Mouse (Mus musculus) inflammation-experienced regulatory T-cells, adult 6 months (primary cell): ENCODE measurements around the gene Rnf217. TPM values are rescaled to one million over a fixed set of nuclear protein-coding genes. Genes with fewer than 3 reads are reported as not detected.

Experiments
- ATAC-seq: one replicate; pipeline ENCODE4 v1.8.0; 2017
- polyA plus RNA-seq, 3 experiments: library from polyadenylated mRNA; unstranded; fragments of 100-300 nt; shearing (Covaris generic); gene quantifications; one replicate each; pipeline ENCODE4 v1.2.1; 2017

Rnf217 gene
- polyA plus RNA-seq, result not detected

DNA sequence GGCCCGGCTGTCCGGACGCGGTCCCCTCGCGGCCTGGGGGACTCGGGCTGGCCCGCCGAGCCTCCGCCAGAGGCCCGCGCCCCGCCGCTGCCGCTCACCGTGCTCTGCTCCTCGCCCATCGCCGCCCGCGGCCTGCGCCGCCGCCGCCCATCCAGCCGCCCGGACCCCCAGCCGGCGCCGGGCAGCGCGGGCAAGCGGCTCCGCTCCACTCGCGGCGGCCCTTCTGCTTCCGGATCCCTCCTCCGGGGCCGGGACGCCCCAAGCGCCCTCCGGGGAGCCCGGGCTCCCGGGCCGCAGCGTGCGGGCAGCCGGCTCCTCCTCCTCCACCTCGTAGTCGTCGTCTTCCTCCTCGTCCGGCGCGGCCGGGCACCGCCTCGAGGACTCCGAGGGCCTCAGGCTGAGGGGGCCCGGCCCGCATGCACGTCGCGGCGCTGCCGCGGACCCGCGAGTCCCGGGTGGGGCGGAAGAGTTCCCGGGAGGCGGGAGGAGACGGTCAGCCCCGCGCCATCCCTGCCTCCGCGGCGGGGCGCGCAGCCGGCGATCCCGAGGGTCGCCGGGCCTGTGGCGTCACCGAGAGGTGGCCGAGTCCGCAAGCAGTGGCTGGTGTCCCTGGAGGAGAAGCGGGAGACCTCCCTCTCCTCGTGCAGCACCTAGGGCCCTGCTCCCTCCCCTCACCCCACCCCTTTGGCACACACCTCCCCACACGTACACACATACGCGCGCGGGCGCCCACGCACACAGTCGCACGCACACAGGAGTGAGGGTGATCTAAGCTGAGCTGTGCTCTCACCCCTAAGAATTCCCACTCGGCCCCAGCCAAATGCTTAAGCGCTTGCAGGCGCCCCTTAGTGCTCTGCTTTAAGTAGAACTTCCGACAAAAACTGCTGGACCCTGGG is at the start of gene Rnf217:
Gene Rnf217 (minus strand): TSS at position 119 of the 896 bp plus-strand sequence.
- no peak for ATAC-seq

DNA sequence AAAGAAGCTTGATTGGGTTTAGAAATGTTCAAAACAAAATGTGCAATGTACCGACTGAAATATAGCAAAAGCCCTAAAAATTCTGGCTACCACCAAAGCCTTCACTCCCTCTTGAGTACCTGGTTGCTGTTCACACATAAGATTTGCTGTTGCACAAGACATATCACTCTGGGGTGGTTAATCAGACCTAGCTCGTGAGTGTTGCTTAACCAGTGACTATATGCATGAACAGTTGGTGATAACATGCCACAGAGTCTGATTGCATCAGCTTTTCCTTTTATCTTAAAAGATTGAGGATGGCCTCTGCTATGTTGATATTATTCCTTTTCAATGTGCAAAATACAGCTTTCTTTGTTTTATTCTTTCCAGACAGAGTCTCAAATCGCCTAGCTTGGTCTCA is 38.3 kb upstream of the Rnf217 start:
- no peak for ATAC-seq

DNA sequence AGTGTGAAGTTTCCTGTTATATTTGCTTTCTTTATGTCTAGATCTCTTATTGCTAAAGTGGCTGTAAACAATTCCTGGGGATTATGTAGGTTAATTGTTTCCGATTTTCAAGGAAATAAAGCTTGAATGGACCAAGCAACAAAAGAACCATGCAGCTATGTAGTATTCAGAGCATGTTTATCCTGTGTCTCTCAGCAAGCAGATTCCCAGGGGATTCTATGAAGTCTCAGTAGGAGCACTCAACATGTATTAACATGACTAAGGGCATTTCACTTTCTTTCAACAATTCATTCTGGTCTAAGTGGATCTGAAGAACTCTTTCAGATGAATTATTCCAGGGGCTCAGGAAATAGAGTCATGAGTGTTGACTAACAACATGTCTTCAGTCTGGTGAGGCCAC is 37.1 kb upstream of the Rnf217 start:
- no peak for ATAC-seq

DNA sequence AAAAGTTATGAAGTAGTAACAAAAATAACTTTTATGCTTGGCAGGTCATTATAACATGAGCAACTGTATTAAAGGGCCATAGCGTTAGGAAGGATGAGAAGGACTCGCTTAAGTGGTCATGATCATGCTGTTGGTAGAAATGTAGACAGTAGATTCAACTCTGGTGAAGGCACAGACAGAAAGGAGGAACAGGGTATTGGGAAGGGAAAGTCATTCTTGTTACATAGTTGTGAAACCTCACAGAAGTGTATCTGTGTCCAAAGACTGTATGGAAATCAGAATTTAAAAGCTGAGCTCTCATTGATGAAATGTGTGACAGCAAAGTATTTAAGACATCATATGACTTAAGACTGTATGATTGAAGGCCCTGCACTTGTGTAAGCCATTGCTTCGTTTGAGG is 26.1 kb upstream of the Rnf217 start:
- ATAC-seq, result no peak

DNA sequence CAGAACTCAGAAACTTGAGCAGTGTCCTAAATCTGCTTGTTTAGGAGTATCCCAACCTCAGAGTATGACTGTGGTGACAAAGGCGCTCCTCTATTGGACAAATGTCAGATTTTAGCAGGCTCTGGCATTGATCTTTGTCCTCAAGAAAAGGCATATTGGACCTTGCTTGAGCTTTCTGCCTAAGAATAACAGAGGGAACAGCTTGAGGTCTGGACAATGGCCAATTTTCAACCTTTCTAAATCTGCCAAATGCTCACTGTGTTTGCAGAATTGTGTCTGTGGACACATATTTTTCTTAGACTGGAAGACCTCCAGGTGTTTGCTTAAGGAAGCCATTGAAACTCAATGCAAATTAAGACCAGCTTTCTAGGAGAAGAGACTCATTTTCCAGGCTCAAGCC is 23.0 kb upstream of the Rnf217 start:
- no peak for ATAC-seq

DNA sequence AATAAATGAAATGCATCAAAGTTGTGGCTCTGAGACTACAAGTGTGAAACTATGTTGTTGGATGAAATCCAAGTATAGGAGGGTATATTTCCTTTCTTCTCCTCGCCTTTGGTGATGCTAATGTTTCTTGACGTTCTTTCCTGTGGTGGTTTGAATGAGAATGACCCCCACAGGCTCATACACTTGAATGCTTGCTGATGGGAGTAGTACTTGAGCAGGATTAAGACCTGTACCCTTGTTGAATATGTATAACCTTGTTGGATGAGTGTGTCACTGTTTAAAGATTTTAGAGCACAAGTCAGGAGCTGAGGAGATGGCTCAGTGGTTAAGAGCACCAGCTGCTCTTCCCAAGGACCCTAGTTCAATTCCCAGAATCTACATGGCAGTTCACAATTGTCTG is 6.4 kb upstream of the Rnf217 start:
- no peak for ATAC-seq

DNA sequence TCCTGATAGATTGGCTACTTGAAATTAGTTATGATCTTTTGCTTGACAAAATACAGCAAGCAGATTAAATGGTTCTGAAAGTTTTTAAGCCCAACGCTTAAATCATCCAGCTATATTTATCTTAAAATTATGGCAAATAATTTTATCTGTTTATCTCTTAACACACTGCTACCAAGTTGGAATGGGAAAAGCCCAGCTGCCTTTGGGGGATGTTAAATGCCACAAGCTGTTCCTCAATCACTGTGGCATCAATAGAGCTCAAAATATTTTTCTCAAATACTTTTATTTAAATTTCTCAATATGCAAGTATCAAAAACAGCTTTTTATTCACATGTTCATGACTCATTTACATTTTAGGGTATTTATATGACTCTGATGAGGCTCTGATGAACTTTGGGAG is 5.1 kb upstream of the Rnf217 start:
- no peak for ATAC-seq

DNA sequence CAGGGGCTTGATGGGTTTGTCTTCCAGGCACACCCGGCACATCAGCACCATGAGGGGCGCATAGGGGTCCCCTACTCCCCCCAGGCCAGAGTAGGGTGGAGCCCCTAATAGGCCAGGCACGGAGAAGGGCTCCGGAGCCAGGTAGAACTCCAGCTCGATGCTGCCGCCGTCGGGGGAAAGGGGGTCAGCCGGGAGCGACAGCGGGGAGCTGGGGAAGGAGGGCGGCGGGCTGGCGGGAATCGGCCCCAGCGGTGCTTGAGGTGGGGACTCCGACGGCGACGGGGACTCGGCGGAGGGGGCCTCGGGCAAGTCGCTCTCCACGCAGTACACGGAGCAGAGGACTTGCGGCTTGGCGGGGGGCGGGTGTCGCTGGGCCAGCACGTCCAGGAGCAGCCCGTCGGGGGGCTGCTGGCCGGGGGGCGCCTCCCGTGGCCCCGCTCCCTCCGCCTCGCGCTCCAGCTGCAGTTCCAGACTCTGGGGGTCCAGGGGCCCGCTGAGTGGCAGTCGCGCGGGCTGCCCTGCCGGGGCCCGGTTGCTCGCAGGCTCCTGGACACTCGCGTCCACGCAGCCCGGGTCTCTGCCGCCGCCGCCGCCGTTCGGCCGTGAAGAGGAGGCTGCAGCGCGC is 431 bp downstream of the Rnf217 start:
- no peak for ATAC-seq

DNA sequence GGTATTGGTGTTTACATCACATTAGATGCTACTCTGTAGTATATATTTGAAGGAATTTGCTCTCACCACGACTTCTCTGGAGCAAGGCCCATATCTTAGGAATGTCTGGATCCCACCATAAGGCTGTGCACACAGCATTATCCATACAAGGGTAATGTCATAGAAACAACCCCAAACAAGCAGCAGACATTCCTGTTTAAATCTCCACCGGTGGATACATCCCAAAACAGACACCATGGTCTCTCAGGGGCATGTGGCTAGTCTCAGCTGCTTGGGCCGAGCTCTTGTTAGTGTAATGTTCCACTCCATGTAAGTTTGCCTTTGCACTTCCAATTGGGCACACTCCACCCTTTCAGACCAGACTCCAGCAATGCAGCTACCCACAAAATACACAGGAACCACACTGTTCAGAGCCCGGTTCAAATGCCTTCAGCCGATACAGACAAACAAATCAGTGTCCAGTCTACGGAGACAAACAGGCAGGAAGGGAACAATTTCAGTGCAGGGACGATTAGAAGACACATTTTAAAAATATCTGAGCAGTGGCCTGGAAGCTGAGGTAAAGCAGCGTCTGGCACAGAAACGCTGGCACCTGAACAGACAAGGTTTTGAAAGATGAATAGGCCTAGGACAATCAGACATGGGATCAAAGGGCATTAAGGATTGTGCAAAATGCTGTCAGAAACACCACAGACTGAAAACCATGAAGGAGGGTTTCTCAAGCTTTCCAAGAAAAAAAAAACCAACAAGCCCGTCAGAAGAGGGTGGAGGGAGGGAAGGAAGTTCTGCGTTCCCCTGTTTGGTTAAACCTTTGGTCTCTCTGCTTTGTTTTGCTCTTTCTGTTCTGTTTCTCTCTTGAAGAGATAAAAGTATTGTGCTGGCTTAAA is 1.8 kb downstream of the Rnf217 start:
- no peak for ATAC-seq

DNA sequence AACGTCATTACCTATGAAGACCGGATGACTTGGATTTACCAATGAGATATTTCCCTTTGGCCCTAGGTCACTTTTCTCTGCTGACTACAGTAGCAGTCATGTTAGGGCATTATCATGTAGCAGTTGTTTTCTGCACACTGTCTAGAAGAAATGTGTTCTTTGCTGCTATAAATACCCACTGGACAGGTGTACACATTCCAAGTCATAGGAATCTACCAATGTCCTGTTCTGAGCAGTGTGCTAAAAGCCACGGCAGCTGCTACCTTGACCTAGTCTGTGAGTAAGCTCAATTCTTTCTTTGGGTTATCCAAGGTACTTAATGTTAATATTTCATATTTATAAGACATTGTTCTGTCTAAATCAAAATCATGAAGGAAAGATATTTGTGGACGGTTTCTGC is 5.1 kb downstream of the Rnf217 start:
- no peak for ATAC-seq

DNA sequence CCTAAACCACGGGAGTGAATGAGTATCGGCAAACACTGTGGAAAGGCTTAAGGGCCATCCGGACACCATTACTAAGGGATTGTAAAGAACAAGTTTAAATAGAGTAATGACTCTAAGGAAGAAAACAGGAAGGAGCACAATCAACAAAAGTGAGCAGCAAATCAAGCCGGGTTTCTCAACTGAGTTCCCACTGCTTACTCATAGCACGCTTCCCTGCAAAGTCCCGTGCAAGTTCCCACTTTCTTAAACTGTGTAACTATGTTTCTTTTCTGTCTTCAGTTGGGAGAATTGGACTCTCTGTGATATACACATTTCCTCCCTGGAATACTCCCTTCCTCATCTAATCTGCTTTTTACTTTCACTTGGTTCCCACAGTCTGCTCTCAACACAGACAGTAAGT is 8.9 kb downstream of the Rnf217 start:
- ATAC-seq, result no peak

DNA sequence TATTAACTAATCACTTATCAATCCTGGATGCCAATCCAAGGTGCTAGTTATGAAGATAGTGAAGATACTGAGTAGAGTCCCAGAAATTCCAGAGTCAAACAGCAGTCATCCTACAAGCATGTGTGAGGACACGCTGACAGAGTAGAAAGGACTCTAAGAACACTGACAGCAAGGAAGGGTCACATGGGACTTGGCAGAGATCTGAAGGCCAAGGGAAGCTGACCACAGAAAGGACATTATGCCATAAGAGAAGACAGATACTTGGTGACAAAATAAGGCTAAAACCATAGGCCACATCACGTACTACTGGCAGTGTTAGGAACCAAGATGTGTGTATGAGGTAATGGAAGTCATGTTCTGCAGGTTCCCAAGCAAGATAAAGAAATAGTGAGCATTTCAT is 11.1 kb downstream of the Rnf217 start:
- no peak for ATAC-seq

DNA sequence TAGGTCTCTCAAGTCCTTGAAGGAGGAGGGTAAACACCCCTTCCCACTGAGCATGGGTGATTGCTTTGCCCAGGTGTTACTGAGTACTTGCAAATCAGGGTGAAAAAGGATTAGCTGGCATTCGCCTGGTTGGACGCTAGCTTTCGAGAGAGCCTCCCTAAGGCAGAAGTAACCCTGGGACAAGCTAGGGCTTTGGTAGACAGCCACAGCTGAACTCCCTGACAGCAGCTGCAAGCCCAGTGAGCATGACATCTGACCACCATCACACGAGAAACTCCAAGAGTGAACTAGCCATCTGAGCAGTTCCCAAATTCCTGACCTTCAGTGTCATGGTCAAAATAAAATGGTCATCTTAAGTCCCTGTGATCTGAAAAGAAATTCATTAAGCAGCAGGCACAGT is 12.2 kb downstream of the Rnf217 start:
- ATAC-seq, result no peak

DNA sequence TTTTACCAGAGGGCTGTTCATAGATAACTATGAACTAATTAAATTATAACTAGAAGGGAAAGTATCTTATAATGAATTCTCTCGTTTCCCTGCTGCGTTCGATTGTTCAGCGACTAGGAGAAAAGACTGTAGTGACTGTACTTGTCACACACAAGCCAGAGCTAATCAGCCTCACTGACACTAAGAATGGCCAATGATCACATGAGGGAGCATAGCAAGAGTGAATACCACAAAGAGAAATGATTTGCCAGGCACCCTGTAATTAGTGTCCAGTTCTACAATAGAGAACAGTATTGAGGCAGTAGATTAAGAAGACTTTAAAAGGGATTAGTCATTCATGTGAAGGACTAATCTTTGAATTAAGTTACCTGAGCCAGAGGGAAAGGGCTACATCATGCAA is 13.7 kb downstream of the Rnf217 start:
- ATAC-seq, result no peak

DNA sequence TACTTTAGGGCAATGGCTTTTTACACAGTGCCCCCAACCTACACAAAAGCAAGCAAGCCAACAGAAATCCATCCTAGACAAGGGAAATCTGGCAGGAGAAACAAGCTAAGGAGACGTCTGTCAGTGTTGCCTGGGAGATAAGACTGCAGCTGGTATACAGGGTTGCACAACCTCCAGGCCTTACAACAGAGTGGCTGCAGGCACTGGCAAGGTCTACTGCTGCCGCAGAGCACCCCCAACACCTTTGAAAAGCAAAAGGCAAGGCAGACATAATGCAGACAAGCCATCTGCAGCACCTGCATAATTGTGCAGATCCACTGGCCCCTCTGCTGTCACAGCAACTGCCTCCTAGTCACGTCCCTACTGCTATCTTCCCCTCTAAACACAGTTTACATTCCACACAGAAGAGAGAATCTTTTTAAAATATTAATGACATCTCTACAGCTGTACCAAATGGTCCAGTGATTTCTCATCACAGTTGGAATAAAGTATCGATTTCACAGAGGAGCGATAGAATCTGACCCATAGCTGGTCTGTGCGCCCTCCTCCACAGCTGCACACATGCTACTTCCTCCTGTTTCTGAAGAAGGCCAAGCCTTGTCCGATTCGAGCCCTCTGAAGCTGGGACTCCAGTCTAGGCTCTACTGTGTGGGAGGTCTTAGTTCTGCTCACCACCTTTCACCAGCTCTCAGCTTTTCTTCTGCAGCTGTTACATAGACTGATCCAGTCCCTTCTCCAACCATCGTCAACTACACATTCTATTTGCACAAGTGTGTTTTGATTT is 16.1 kb downstream of the Rnf217 start:
- ATAC-seq, result no peak

DNA sequence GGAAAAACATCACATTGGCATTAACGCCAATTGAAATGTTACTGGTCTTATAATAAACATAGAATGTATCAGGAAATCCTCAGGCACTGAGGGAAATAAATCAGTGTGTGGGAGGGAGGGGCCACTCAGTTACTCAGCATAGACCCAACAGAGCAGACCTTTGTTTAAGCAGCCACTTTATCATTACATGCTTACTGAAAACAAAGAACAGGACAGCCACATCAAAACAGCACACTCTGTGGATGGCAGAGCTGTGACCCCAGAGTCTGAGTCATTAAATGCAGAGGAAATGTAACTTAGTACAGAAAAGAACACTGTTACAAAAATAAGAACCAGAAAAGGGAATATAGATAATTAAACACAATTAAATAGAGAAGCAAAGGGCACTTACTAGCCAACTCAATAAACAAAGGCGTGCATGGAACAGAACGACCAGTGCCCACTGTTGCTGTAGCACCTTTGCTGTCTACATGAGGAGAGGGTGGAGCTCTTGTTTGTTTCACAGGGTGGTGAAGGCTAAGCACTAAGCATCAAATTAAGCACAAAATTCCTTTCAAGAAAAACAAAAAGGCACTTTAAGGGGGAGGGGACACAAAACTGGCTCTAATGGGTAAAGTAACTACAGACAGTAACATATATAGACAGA is 16.8 kb downstream of the Rnf217 start:
- no peak for ATAC-seq

DNA sequence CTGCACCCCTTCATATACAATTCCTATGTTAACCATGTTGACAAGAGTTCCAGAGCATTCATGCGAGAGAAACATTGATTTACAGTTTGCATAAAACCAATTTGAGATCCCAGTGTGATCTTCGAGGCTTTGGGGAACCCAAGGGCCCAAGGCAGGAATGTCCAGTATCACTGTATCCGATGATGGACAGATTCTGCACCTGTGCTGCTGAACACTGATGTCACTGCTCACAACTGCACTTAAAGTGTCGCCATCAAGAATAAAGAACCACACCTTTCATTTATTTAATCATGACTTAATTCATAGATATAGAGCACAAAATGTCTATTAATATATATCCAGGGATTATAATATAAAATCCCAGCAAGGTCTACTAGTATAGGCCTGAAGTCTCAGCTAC is 28.3 kb downstream of the Rnf217 start:
- ATAC-seq, result no peak

DNA sequence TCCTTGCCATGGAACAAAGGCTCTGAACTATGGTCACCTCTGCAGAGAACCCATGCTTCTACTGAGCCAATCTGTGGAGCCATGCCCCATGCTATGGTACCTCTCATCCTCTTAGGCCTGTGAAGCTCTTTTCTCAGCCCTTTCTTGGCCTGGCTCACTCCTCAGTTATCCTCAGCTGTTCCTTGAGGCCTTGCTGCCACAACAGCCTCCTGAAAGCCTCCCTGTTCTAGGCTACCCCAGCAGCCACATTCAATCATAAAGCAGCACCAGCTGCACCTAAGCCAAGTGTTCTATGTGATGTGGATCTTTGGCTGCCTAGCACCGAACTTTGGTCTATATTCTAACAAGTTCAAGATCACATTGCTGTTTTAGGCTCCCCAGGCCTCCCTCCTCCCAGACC is 28.9 kb downstream of the Rnf217 start:
- no peak for ATAC-seq

DNA sequence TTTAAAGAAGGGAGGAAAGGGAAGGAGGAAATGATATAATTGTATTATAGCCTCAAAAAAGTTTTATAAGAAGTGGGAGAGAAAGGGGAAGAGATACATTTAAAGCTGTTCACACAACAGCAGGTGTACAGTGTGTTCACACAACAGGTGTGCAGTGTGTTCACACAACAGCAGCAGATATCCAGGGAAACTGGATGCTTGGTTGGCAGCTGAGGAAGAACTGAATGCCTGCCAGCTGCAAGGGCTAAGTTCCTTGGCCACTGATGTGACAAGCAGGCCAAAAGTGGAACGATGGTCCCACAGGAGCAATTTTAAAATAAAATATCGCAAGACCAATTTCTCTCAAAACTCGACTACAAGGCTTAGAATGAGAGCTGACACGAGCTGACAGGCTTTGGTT is 35.7 kb downstream of the Rnf217 start:
- no peak for ATAC-seq

DNA sequence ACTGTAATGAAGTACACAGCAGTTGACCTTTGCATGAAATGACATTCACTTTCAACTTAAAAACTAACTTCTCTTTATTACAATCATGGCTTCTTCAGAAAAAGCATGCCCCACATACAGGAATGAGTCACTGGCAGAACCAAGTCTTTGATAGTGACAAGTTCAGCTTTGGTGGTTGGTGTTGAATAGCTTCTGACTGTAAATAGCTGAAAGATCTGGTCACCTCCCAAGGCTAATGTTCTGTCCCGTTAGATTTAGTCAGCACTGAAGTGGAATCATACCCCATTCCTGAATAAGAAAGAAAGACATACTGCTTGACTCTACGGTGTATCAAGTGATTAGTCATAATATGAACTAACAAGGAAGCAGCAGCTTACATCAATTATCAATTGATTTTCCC is 51.7 kb downstream of the Rnf217 start:
- ATAC-seq, result no peak

DNA sequence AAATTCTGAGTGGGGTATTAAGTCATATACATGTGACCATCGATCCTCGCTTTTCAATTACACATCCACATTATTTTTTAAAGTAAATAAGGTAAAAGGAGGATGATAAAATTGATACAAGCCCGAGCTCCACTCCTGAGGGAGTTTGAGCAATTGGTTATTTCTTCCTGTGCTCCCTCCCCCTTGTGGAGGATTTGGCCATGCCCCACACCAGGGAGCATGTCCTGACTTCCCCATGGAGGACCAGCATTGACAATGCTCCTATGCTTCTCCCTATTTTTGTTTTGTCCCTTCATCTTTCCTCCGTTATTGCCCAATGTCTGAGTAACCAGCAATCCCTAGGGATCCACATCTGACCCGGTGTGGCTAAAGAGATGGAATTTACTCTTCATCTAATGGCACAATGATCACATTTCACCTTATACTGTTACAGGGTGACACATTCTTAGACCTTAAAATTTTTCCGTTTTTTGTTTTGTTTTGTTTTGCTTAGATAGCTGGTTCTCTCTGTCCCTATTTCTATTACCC is 53.5 kb downstream of the Rnf217 start:
- ATAC-seq, result no peak

DNA sequence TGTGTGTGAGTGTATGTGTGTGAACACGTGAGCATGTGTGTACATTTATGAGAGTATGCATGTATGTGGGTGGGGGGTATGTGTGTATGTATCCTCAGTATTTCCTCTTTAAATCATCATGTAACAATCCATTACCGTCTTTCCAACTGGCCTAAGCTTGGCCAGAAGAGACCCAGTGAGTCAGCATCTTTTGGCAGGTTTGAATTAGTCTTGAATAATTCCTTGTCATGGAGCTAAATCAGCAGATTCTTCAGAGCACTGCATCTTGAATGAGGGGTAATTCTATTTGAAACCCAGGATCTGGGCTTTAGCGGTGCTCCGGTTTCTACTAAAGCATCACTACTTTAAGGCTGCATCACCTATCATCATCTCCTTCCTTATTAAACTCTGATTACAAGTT is 55.7 kb downstream of the Rnf217 start:
- ATAC-seq, result no peak
